Mouse (Mus musculus): ENCODE measurements around the gene Ccdc51. TPM values are rescaled to one million over a fixed set of nuclear protein-coding genes. Genes with fewer than 3 reads are reported as not detected.
"Not testable (repeated sequence)": the region's sequence is repeated elsewhere in the genome, so short reads cannot be mapped to it uniquely, and the experiment has no call there.

Gene Ccdc51
- polyA plus RNA-seq, 1 experiment from 2014 or later = 15.3 TPM

- peaks cover 55% of the 10 kb centered on the region for H3K36me3 ChIP-seq
- no peak overlapping the region for H3K9ac ChIP-seq
- no peaks in the 10 kb centered on the region for H3K27me3 ChIP-seq (replicated peaks)
- 86% methylated on average over 10 of the region's 10 CpGs for WGBS (ENCODE audit: insufficient replicate concordance)
- H3K4me2 ChIP-seq = no peak overlapping the region
- H3K27ac ChIP-seq = no peak overlapping the region
- H3K4me3 ChIP-seq = no peak overlapping the region
- no peaks in the 10 kb centered on the region for H3K9me3 ChIP-seq (replicated peaks)
- no peak for ATAC-seq
- no peaks in the 10 kb centered on the region for H3K4me1 ChIP-seq
Observed at GRCm38 (mm10) chr9:109116205-109116604, 33.9 kb downstream of the Ccdc51 start.

DNA sequence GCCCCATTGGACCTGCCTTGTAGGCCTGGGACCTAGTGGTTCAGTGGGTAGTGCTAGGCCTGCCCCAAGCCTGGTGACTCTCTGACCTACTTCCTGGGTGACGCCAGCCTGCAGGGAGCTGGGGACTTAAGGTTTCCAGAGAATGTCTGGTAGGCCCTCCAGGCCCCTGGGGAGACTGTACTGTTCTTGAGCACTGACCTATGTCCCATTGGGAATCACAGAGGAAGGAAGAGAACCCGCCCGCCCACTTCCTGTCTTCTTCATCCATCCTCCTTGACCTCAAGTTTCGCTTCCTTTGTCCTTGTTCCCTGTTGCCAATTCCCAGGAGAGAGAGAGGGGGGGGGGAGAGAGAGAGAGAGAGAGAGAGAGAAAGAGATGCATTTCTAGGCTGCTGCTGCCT, 35.8 kb downstream of the Ccdc51 start:
- no peaks in the 10 kb centered on the region for H3K4me1 ChIP-seq
- no peak overlapping the region for H3K9ac ChIP-seq
- no peak for ATAC-seq
- H3K36me3 ChIP-seq = peaks cover 42% of the 10 kb centered on the region
- H3K9me3 ChIP-seq (replicated peaks) = no peaks in the 10 kb centered on the region
- no peak overlapping the region for H3K27ac ChIP-seq
- 51% methylated on average over 4 of the region's 4 CpGs for WGBS (ENCODE audit: insufficient replicate concordance)
- H3K27me3 ChIP-seq (replicated peaks) = no peaks in the 10 kb centered on the region
- no peak overlapping the region for H3K4me3 ChIP-seq
- no peak overlapping the region for H3K4me2 ChIP-seq

DNA sequence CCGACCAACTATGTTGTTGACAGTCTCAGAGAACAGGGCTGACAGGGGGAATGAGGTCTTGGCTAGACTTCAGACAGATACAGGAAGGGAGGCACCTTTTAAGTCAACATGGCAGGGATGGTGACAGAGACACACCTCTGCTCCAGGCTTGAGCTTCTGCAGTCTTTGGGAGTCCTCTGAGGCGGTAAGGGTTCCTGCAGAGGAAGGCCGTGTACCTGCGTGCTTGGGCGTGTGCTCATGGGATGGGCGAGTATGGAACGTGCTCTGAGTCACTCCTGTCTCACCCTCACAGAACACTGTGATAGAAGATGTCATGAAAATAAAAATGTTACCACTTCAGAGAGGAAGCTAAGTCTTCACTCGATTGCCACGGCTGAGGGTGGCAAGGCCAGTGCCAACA, 37.3 kb downstream of the Ccdc51 start:
- Histone ChIP-seq H3K4me1 (no peaks in the 10 kb centered on the region), H3K9me3 (replicated peaks) (no peaks in the 10 kb centered on the region), H3K9ac (no peak overlapping the region), H3K27ac (no peak overlapping the region), H3K27me3 (replicated peaks) (no peaks in the 10 kb centered on the region), H3K36me3 (peaks cover 28% of the 10 kb centered on the region), H3K4me2 (no peak overlapping the region), H3K4me3 (no peak overlapping the region)
- WGBS (ENCODE audit: insufficient replicate concordance) = 71% methylated on average over 9 of the region's 9 CpGs
- no peak for ATAC-seq

GRCm38 (mm10) chr9:109120956-109121355, 38.7 kb downstream of the Ccdc51 start:
- Histone ChIP-seq H3K9ac (no peak overlapping the region), H3K27ac (no peak overlapping the region), H3K9me3 (replicated peaks) (no peaks in the 10 kb centered on the region), H3K4me2 (no peak overlapping the region), H3K27me3 (replicated peaks) (no peaks in the 10 kb centered on the region), H3K4me1 (no peaks in the 10 kb centered on the region), H3K4me3 (no peak overlapping the region), H3K36me3 (peaks cover 14% of the 10 kb centered on the region)
- 70% methylated on average over 6 of the region's 6 CpGs for WGBS (ENCODE audit: insufficient replicate concordance)
- no peak for ATAC-seq

DNA sequence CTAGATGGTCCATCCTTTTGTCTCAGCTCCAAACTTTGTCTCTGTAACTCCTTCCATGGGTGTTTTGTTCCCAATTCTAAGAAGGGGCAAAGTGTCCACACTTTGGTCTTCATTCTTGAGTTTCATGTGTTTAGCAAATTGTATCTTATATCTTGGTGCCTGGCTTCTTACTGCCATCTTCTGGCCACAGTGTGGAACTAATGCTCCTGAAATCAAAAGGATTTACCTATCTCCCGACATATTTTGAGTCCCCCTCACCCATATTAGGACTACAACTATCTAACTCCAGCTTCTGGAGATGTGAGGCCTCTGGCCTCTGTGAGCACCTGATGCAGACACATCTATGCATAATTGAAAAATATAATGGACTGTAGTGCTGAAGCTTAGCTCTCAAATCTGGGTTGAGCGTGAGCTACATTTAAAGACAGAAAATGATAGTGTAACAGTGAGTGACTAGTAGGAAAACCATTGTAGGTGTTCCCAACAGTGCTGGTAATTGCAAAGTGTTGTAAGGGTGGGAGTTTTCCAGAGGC, 40.3 kb downstream of the Ccdc51 start:
- 40% methylated on average over 2 of the region's 2 CpGs for WGBS (ENCODE audit: insufficient replicate concordance)

DNA sequence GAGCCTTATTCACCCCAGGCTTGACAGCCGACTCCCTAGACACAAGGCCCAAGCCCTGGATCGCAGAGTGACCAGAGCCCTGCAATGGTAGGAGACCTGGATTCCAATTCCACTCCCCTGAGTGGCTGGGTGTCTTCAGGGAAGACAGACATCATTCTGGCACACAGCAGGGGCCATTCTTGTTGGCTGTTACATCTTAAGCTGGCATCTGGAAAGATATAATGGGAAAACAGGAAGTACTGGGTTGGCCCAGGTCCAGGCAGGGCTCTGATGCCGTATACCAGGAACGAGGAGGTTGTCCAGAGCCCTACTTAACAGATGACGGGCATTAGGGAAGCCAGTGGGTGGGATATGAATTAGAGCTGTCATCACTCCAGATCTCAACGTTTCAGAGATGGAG, 41.0 kb downstream of the Ccdc51 start:
- H3K36me3 ChIP-seq = 0 out of 2 replicates have a peak, but pooled peaks cover 5% of the 10 kb centered on the region
- no peaks in the 10 kb centered on the region for H3K4me1 ChIP-seq
- H3K27me3 ChIP-seq (replicated peaks) = no peaks in the 10 kb centered on the region
- no peak overlapping the region for H3K9ac ChIP-seq
- H3K4me2 ChIP-seq = no peak overlapping the region
- no peak overlapping the region for H3K27ac ChIP-seq
- no peak overlapping the region for H3K4me3 ChIP-seq
- 52% methylated on average over 6 of the region's 6 CpGs for WGBS (ENCODE audit: insufficient replicate concordance)
- no peak for ATAC-seq
- H3K9me3 ChIP-seq (replicated peaks) = no peaks in the 10 kb centered on the region

More for the DNA sequence above, 40.3 kb downstream of the Ccdc51 start:
- Histone ChIP-seq H3K27me3 (replicated peaks) (no peaks in the 10 kb centered on the region), H3K4me2 (no peak overlapping the region), H3K9ac (no peak overlapping the region), H3K9me3 (replicated peaks) (no peaks in the 10 kb centered on the region), H3K27ac (no peak overlapping the region), H3K36me3 (peaks cover 10% of the 10 kb centered on the region; the same call in 1 of the 2 replicates), H3K4me3 (no peak overlapping the region), H3K4me1 (no peaks in the 10 kb centered on the region)
- ATAC-seq = no peak

DNA sequence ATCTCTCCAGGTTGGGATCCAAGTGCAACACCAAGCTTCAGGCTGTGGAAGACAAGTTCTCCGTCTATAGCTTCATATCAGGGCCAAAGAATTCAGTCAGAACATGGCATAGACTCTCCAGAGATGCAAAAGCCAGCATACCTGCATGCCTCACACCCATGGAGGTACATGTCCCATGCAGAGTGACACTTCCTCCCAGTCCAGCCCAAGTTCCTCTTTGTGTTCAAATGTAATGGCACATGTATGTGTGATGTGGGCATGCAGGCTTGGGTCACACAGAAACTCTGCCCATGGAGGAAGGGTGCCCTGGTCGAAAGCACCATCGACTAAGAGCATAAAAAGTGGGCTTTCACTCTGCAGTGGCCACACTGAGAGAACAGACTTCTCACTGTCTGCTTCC, 41.9 kb downstream of the Ccdc51 start:
- no peaks in the 10 kb centered on the region for H3K4me1 ChIP-seq
- ATAC-seq = no peak
- no peak overlapping the region for H3K4me3 ChIP-seq
- no peak overlapping the region for H3K4me2 ChIP-seq
- no peak overlapping the region for H3K27ac ChIP-seq
- no peaks in the 10 kb centered on the region for H3K9me3 ChIP-seq (replicated peaks)
- H3K36me3 ChIP-seq = no peaks in the 10 kb centered on the region
- H3K27me3 ChIP-seq (replicated peaks) = no peaks in the 10 kb centered on the region
- H3K9ac ChIP-seq = no peak overlapping the region
- 74% methylated on average over 3 of the region's 3 CpGs for WGBS (ENCODE audit: insufficient replicate concordance)

- Histone ChIP-seq H3K27me3 (replicated peaks) (no peaks in the 10 kb centered on the region), H3K27ac (no peak overlapping the region), H3K4me2 (no peak overlapping the region), H3K9me3 (replicated peaks) (no peaks in the 10 kb centered on the region), H3K9ac (no peak overlapping the region), H3K4me1 (no peaks in the 10 kb centered on the region), H3K4me3 (no peak overlapping the region), H3K36me3 (no peaks in the 10 kb centered on the region)
- WGBS (ENCODE audit: insufficient replicate concordance) = 68% methylated on average over 2 of the region's 2 CpGs
- ATAC-seq = no peak
Observed at GRCm38 (mm10) chr9:109125043-109125442, 42.8 kb downstream of the Ccdc51 start.

- Histone ChIP-seq H3K9ac (no peak overlapping the region), H3K4me3 (no peak overlapping the region), H3K9me3 (replicated peaks) (no peaks in the 10 kb centered on the region), H3K4me1 (no peaks in the 10 kb centered on the region), H3K27ac (no peak overlapping the region), H3K27me3 (replicated peaks) (no peaks in the 10 kb centered on the region), H3K4me2 (no peak overlapping the region), H3K36me3 (no peaks in the 10 kb centered on the region)
- 47% methylated on average over 3 of the region's 3 CpGs for WGBS (ENCODE audit: insufficient replicate concordance)
- no peak for ATAC-seq
Observed at GRCm38 (mm10) chr9:109125481-109125880, 43.2 kb downstream of the Ccdc51 start.

- no peak for ATAC-seq
- Histone ChIP-seq H3K27me3 (replicated peaks) (no peaks in the 10 kb centered on the region), H3K9me3 (replicated peaks) (no peaks in the 10 kb centered on the region), H3K4me3 (no peak overlapping the region), H3K4me1 (no peaks in the 10 kb centered on the region), H3K27ac (no peak overlapping the region), H3K4me2 (no peak overlapping the region), H3K36me3 (no peaks in the 10 kb centered on the region), H3K9ac (no peak overlapping the region)
- 65% methylated on average over 4 of the region's 4 CpGs for WGBS (ENCODE audit: insufficient replicate concordance)
Observed at GRCm38 (mm10) chr9:109127076-109127475, 44.8 kb downstream of the Ccdc51 start.

DNA sequence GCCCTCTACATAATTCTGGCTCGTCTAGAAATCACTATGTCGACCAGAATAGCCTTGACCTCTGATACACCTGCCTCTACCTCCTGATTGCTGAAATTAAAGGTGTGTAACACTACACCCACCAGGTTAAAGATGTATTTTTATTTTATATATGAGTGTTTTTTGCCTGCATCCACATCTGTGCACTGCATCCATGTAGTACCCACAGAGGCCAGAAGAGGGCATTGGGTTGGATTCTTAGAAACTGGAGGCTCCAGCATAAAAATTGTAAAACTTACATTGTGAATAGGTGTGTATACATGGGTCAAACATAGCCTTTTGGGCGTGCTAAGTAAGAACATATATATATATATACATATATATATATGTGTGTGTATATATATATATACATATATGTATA, 45.9 kb downstream of the Ccdc51 start:
- ATAC-seq = no peak
- 26% methylated on average over 3 of the region's 3 CpGs for WGBS (ENCODE audit: insufficient replicate concordance)

DNA sequence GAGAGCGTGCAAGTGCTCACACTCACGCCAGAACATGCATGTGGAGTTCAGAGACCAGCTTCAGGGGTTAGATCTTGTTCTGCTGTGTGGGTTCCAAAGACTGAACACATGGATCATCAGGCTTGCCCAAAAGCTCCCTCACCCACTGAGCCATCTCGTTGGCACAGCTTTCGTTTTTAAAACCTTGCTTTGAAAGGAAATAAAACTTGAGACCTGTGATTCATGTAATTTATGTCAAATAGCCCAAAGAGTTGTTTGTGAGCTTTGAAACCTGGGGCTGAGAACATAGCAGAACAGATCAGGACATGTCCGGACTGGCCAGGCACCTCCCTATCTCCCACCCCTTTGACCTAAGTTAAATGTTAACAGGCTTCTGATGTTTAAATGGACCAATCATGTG, 47.8 kb downstream of the Ccdc51 start:
- 70% methylated on average over 5 of the region's 5 CpGs for WGBS (ENCODE audit: insufficient replicate concordance)
- no peak overlapping the region for H3K4me2 ChIP-seq
- no peaks in the 10 kb centered on the region for H3K27me3 ChIP-seq (replicated peaks)
- H3K4me3 ChIP-seq = no peak overlapping the region
- H3K9ac ChIP-seq = no peak overlapping the region
- no peak for ATAC-seq
- H3K4me1 ChIP-seq = no peaks in the 10 kb centered on the region
- no peaks in the 10 kb centered on the region for H3K9me3 ChIP-seq (replicated peaks)
- no peak overlapping the region for H3K27ac ChIP-seq
- H3K36me3 ChIP-seq = no peaks in the 10 kb centered on the region

More for the DNA sequence above, 45.9 kb downstream of the Ccdc51 start:
- Histone ChIP-seq H3K27me3 (replicated peaks) (no peaks in the 10 kb centered on the region), H3K36me3 (no peaks in the 10 kb centered on the region), H3K9me3 (replicated peaks) (no peaks in the 10 kb centered on the region), H3K4me2 (no peak overlapping the region), H3K4me1 (no peaks in the 10 kb centered on the region), H3K4me3 (no peak overlapping the region), H3K27ac (no peak overlapping the region), H3K9ac (no peak overlapping the region)

- H3K4me2 ChIP-seq; H3K9ac ChIP-seq; H3K4me1 ChIP-seq; H3K9me3 ChIP-seq (replicated peaks); ATAC-seq; H3K36me3 ChIP-seq; H3K4me3 ChIP-seq; H3K27me3 ChIP-seq (replicated peaks); H3K27ac ChIP-seq: not testable (repeated sequence)
- WGBS (ENCODE audit: insufficient replicate concordance) = 47% methylated on average over 4 of the region's 4 CpGs
Observed at GRCm38 (mm10) chr9:109140414-109140813, 58.1 kb downstream of the Ccdc51 start.
